Mouse (Mus musculus): ENCODE measurements around the gene Dync1li2. TPM values are rescaled to one million over a fixed set of nuclear protein-coding genes. Genes with fewer than 3 reads are reported as not detected.

Gene Dync1li2
- polyA plus RNA-seq, 1 experiment: 28.5 TPM

- Histone ChIP-seq H3K4me3 (replicated peaks; ENCODE audit: control insufficient read depth, low read depth, low read length) (no peak overlapping the region), H3K27ac (ENCODE audit: control insufficient read depth, insufficient read depth, low read depth, low read length, poor library complexity) (no peak overlapping the region), H3K4me1 (ENCODE audit: control insufficient read depth, insufficient read depth, low read length) (peaks cover 2% of the 10 kb centered on the region)
- no peak for TF ChIP-seq POLR2A (IDR thresholded peaks at IDR 0.05; ENCODE audit: borderline replicate concordance, control insufficient read depth, low read depth, low read length)
- TF ChIP-seq CTCF (IDR thresholded peaks at IDR 0.05; ENCODE audit: control insufficient read depth, insufficient read depth, low read length): no peak
- 72% methylated on average over 5 of the region's 5 CpGs for WGBS
Observed at GRCm38 (mm10) chr8:104433191-104433842, 9.5 kb downstream of the Dync1li2 start.

GRCm38 (mm10) chr8:104432656-104433055, 10.2 kb downstream of the Dync1li2 start:
- no peak overlapping the region for H3K4me3 ChIP-seq (replicated peaks; ENCODE audit: control insufficient read depth, low read depth, low read length)
- TF ChIP-seq CTCF (IDR thresholded peaks at IDR 0.05; ENCODE audit: control insufficient read depth, insufficient read depth, low read length) (no peak), POLR2A (IDR thresholded peaks at IDR 0.05; ENCODE audit: borderline replicate concordance, control insufficient read depth, low read depth, low read length) (no peak)
- H3K4me1 ChIP-seq (ENCODE audit: control insufficient read depth, insufficient read depth, low read length): peaks cover 2% of the 10 kb centered on the region
- WGBS: 92% methylated on average over 6 of the region's 6 CpGs
- no peak overlapping the region for H3K27ac ChIP-seq (ENCODE audit: control insufficient read depth, insufficient read depth, low read depth, low read length, poor library complexity)

- WGBS: 81% methylated on average over 7 of the region's 7 CpGs
- H3K4me1 ChIP-seq (ENCODE audit: control insufficient read depth, insufficient read depth, low read length): no peaks in the 10 kb centered on the region; the same call in none of the 2 replicates
- no peak overlapping the region for H3K27ac ChIP-seq (ENCODE audit: control insufficient read depth, insufficient read depth, low read depth, low read length, poor library complexity)
- H3K4me3 ChIP-seq (replicated peaks; ENCODE audit: control insufficient read depth, low read depth, low read length): no peak overlapping the region
- TF ChIP-seq CTCF (IDR thresholded peaks at IDR 0.05; ENCODE audit: control insufficient read depth, insufficient read depth, low read length) (no peak), POLR2A (IDR thresholded peaks at IDR 0.05; ENCODE audit: borderline replicate concordance, control insufficient read depth, low read depth, low read length) (no peak)
Observed at GRCm38 (mm10) chr8:104430230-104430629, 12.6 kb downstream of the Dync1li2 start.

- Histone ChIP-seq H3K4me3 (replicated peaks; ENCODE audit: control insufficient read depth, low read depth, low read length) (no peak overlapping the region), H3K4me1 (ENCODE audit: control insufficient read depth, insufficient read depth, low read length) (no peaks in the 10 kb centered on the region), H3K27ac (ENCODE audit: control insufficient read depth, insufficient read depth, low read depth, low read length, poor library complexity) (no peak overlapping the region)
- TF ChIP-seq CTCF (IDR thresholded peaks at IDR 0.05; ENCODE audit: control insufficient read depth, insufficient read depth, low read length): no peak
- no peak for TF ChIP-seq POLR2A (IDR thresholded peaks at IDR 0.05; ENCODE audit: borderline replicate concordance, control insufficient read depth, low read depth, low read length)
- WGBS: 62% methylated on average over 13 of the region's 13 CpGs
Observed at GRCm38 (mm10) chr8:104427703-104428102, 15.1 kb downstream of the Dync1li2 start.

GRCm38 (mm10) chr8:104422313-104422712, 20.5 kb downstream of the Dync1li2 start:
- H3K27ac ChIP-seq (ENCODE audit: control insufficient read depth, insufficient read depth, low read depth, low read length, poor library complexity): no peak overlapping the region
- H3K4me1 ChIP-seq (ENCODE audit: control insufficient read depth, insufficient read depth, low read length): no peaks in the 10 kb centered on the region
- 78% methylated on average over 6 of the region's 6 CpGs for WGBS
- no peak overlapping the region for H3K4me3 ChIP-seq (replicated peaks; ENCODE audit: control insufficient read depth, low read depth, low read length)
- TF ChIP-seq CTCF (IDR thresholded peaks at IDR 0.05; ENCODE audit: control insufficient read depth, insufficient read depth, low read length) (no peak), POLR2A (IDR thresholded peaks at IDR 0.05; ENCODE audit: borderline replicate concordance, control insufficient read depth, low read depth, low read length) (no peak)

- no peak overlapping the region for H3K4me3 ChIP-seq (replicated peaks; ENCODE audit: control insufficient read depth, low read depth, low read length)
- no peaks in the 10 kb centered on the region; the same call in none of the 2 replicates for H3K4me1 ChIP-seq (ENCODE audit: control insufficient read depth, insufficient read depth, low read length)
- no peak overlapping the region for H3K27ac ChIP-seq (ENCODE audit: control insufficient read depth, insufficient read depth, low read depth, low read length, poor library complexity)
- TF ChIP-seq POLR2A (IDR thresholded peaks at IDR 0.05; ENCODE audit: borderline replicate concordance, control insufficient read depth, low read depth, low read length) (no peak), CTCF (IDR thresholded peaks at IDR 0.05; ENCODE audit: control insufficient read depth, insufficient read depth, low read length) (no peak)
- WGBS: 84% methylated on average over 6 of the region's 6 CpGs
Observed at GRCm38 (mm10) chr8:104416022-104416421, 26.8 kb downstream of the Dync1li2 start.

- no peak overlapping the region for H3K27ac ChIP-seq (ENCODE audit: control insufficient read depth, insufficient read depth, low read depth, low read length, poor library complexity)
- TF ChIP-seq CTCF (IDR thresholded peaks at IDR 0.05; ENCODE audit: control insufficient read depth, insufficient read depth, low read length) (no peak), POLR2A (IDR thresholded peaks at IDR 0.05; ENCODE audit: borderline replicate concordance, control insufficient read depth, low read depth, low read length) (no peak)
- H3K4me1 ChIP-seq (ENCODE audit: control insufficient read depth, insufficient read depth, low read length): no peaks in the 10 kb centered on the region; the same call in none of the 2 replicates
- WGBS: 79% methylated on average over 3 of the region's 3 CpGs
- no peak overlapping the region for H3K4me3 ChIP-seq (replicated peaks; ENCODE audit: control insufficient read depth, low read depth, low read length)
Observed at GRCm38 (mm10) chr8:104414204-104414603, 28.6 kb downstream of the Dync1li2 start.

- H3K27ac ChIP-seq (ENCODE audit: control insufficient read depth, insufficient read depth, low read depth, low read length, poor library complexity): no peak overlapping the region; the same call in 1 of the 2 replicates
- H3K4me1 ChIP-seq (ENCODE audit: control insufficient read depth, insufficient read depth, low read length): no peaks in the 10 kb centered on the region; the same call in none of the 2 replicates
- WGBS: 75% methylated on average over 4 of the region's 4 CpGs
- no peak overlapping the region for H3K4me3 ChIP-seq (replicated peaks; ENCODE audit: control insufficient read depth, low read depth, low read length)
- TF ChIP-seq CTCF (IDR thresholded peaks at IDR 0.05; ENCODE audit: control insufficient read depth, insufficient read depth, low read length) (no peak), POLR2A (IDR thresholded peaks at IDR 0.05; ENCODE audit: borderline replicate concordance, control insufficient read depth, low read depth, low read length) (no peak)
Observed at GRCm38 (mm10) chr8:104413770-104414169, 29.1 kb downstream of the Dync1li2 start.
